Mouse (Mus musculus): ENCODE data around the gene Cytip.
"Not testable (repeated sequence)": the region's sequence is repeated elsewhere in the genome, so short reads cannot be mapped to it uniquely, and the experiment has no call there.

Cytip gene

GRCm38 (mm10) chr2:58111105-58111504 lies 84.2 kb downstream of the Cytip start:
- no peak for DNase-seq (ENCODE audit: low read depth, low spot score)

DNA sequence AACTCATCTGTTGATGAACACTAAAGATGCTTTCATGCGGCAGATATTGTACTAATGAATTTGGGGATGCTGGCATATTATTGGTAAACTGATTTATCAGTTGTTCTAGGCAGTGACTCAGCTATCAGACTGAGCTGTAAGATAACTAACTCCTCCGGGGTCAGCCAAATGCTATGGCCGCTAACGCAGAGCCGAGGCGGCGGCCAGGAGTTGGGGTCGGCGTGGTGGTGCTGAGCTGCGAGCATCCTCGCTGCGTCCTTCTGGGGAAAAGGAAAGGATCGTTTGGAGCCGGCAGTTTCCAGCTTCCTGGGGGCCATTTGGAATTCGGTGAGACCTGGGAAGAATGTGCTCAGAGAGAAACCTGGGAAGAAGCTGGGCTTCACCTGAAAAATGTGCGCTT lies 87.4 kb downstream of the Cytip start:
- not testable (repeated sequence) for DNase-seq (ENCODE audit: low read depth, low spot score)

DNA sequence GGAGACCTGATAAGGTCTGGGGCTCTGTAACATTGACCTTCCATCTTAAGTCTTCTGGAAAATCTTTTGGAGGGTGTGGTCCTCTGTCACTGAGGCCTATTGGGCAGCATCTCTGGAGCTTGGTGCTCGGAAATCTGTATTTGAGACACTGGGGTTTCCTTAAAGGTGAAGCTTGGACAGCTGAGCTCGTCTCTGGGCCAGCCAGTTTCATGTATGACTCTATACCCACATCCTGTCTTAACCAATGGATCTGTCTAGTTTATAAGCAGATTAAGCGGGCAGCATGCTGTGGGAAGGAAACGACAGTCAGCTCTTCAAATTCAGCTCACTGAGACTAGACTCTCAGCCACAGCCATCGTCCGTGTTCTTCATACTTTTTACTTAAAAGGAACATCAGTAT lies 88.3 kb downstream of the Cytip start:
- no peak for DNase-seq (ENCODE audit: low read depth, low spot score)

DNA sequence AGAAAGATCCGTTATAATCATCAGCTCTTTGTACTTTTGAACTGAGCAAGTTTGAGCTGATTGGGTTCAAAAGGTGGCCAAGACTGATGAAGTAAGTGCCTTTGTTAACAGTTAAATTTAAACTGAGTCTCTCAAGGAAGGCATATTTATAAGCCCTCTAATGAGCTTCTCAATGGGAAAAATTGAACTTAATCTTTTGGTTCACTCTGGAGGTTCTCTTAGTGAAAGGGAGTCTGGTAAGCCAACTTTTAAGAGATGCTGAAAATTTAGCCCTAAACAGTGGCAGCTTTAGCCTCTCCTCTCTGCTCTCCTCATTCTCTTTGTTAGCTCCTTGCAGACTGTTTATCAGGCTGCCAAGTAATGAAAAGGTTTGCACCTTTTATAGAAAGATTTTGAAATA lies 100.5 kb downstream of the Cytip start:
- no peak for DNase-seq (ENCODE audit: low read depth, low spot score)

GRCm38 (mm10) chr2:58086420-58086819 lies 108.9 kb downstream of the Cytip start:
- DNase-seq (ENCODE audit: low read depth, low spot score) = no peak

GRCm38 (mm10) chr2:58079849-58080248 lies 115.5 kb downstream of the Cytip start:
- no peak for DNase-seq (ENCODE audit: low read depth, low spot score)
